Mouse (Mus musculus) gastrocnemius, adult 2 months (tissue): ENCODE measurements around the gene Akr7a5. TPM values are rescaled to one million over a fixed set of nuclear protein-coding genes. Genes with fewer than 3 reads are reported as not detected.

Experiments used
- DNase-seq: peaks from one replicate; pipeline ENCODE4 v3.0.0; 2022
- H3K27ac ChIP-seq: fragments of 200-600 bp; 2 replicates; pipeline ENCODE4 v1.8.1; 2022; ENCODE audit warnings: mild to moderate bottlenecking
- H3K4me3 ChIP-seq: fragments of 200-600 bp; 2 replicates; pipeline ENCODE4 v1.8.1; 2022; ENCODE audit warnings: mild to moderate bottlenecking, moderate library complexity
- CTCF ChIP-seq: fragments of 200-600 bp; IDR thresholded peaks from 2 replicates; pipeline ENCODE4 v1.8.1; 2022; ENCODE audit warnings: antibody characterized with exemption, mild to moderate bottlenecking, moderate library complexity
- intact Hi-C: fragments of 180-260 bp; cut with DNase I; formaldehyde crosslinking; loops from one replicate; pipeline ENCODE4 v1.15.1; 2025
- total RNA-seq, 2 experiments: library from RNA; stranded (reverse); gene quantifications; 2 replicates each; pipeline ENCODE4 v1.2.3; 2021

The Akr7a5 gene
- total RNA-seq, 2 experiments from 2014 or later = 31.2 to 34.7 TPM

DNA sequence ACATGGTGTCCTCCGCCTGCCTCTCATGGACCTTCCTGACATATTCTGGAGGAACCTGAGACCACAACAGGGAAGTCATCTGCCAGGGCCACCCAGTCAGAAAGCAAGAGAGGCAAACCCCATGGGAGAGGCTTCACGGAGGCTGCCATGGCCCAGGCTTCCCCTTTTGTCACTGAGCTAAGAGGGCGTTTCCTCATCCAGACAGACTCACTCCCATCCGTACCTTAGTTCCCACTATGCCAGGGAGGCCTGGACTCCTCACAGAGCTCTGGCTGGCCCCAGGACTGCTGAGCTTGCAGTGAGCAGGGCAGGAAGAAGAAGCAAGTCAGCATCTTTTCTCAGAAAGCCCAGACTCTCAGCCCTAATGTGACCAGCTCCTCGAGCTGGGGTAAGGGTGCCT, 2.6 kb upstream of the Akr7a5 start:
- intact Hi-C loops = no loop called here
- Histone ChIP-seq H3K27ac (no peak overlapping the region), H3K4me3 (no peak overlapping the region)
- TF ChIP-seq CTCF = no peak
- DNase-seq = peak; percentile 49

DNA sequence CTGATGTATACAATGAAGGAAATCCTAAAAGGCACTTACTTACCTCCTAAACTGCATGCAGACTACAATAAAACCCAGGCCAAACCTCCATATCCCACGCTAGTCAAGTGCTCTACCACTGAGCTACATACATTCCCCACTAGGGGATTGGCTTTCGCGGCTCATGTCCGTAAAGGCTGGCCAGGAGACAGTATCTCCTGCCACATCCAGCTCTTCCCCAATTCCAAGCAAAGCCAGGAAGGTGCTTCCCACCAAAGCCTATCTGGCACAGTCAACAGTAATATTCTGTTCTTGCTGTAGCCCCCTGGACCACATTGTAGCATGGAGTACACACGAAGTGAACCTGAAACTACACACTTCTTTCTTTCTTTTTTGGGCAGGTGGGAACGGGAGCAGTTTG, 893 bp upstream of the Akr7a5 start:
- Histone ChIP-seq H3K4me3 (peak overlapping the region; percentile 92), H3K27ac (no peak overlapping the region; the same call in 1 of the 2 replicates)
- intact Hi-C loops = no loop called here
- DNase-seq = no peak
- TF ChIP-seq CTCF = no peak

DNA sequence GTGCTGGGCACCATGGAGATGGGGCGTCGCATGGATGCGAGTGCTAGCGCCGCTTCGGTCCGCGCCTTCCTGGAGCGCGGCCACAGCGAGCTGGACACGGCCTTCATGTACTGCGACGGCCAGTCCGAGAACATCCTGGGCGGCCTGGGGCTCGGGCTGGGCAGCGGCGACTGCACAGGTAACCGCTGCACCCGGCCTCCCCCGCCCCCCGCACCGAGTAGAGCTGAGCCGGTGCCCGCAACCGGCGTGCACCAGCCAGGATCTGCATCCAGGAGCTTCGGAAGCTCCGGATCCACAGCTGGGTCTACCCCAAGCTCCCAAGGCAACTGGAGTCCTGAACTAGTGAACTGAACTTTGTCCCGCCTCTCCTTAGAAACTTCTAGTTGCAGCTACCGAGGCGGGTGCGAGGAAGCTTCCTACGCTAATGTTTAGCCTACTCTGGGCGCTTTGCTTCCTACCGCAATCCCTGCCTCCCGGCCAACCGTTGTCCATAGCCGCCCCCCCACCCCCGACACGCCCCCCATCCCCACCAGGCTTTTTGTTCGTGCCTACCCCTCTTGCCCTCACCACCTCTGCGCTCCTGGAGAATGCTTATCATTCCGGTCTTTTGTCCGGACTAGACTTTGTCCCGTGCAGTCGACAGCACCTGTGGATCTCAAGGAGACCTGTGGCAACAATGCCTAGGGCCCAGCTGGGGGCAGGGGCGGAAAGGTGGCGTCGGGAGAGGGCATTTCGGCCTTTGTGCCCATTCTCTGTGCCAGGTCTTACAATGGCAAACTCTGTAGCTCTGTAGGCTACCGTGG, 556 bp downstream of the Akr7a5 start:
- intact Hi-C loops = no loop called here
- H3K27ac ChIP-seq = peak overlapping the region; percentile 88
- no peak for DNase-seq
- TF ChIP-seq CTCF = 0 out of 2 replicates have a peak, but pooled peaks have one; percentile 4
- H3K4me3 ChIP-seq = peak overlapping the region; percentile 92

DNA sequence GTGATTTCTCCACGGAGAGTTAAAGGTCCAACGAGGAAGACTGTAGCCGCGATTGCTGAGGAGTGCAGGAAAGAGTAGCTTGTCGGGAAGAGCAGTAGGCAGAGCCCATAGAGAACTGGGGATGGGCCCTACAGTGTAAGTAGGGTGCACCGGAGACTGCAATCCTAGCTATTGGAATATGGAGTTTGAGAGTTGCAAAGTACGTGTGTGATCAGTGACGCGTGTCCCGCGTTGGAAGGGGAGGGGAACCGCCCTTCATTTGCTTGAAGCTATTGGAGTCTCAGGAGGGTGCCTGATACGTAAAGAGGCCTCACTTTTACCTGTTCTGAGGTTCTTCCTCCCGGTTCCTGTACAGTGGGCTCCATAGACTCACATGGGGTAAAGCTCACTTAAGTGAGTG, 1.2 kb downstream of the Akr7a5 start:
- DNase-seq = no peak
- no peak overlapping the region for H3K27ac ChIP-seq
- intact Hi-C loops = no loop called here
- TF ChIP-seq CTCF = no peak
- H3K4me3 ChIP-seq = peak overlapping the region; percentile 92

DNA sequence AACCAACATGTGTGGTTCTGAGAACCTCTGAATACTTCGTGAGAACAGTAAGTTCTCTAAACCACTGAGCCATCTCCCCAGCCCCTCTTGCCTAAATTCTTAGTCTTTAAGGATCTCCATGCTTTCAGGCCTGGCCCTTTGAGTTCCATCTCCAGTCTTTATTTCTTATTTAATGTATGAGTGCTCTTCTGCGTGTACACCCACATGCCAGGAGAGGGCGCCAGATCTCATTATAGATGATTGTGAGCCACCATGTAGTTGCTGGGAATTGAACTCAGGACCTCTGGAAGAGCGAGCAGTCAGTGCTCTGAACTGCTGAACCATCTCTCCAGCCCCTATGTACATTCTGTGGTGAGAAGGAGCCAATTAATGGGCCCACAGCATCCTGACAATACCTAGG, 2.1 kb downstream of the Akr7a5 start:
- DNase-seq = no peak
- peak; percentile 64 for TF ChIP-seq CTCF
- no peak overlapping the region for H3K27ac ChIP-seq
- intact Hi-C loops = no loop called here
- H3K4me3 ChIP-seq = no peak overlapping the region

DNA sequence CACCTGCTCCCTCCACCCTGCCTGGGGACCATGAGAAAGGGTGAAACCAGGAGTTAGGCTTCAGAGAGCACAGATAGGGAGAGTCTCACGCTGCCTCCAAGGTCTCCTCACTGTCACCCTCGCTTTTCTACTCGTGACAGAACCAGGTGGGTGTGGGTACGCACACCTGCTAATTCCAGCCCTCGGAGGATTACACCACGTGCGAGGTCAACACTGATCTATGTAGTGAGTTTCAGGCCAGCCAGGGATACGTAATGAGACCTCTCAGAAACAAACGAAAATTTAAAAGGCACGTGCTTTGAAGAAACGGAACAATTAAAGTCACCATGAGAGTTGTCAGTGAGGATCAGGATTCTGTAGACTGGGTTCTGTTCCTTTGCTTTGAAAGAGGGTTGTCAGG, 7.9 kb downstream of the Akr7a5 start:
- H3K27ac ChIP-seq = no peak overlapping the region
- no peak for DNase-seq
- intact Hi-C loops = no loop called here
- TF ChIP-seq CTCF = no peak
- no peak overlapping the region for H3K4me3 ChIP-seq

DNA sequence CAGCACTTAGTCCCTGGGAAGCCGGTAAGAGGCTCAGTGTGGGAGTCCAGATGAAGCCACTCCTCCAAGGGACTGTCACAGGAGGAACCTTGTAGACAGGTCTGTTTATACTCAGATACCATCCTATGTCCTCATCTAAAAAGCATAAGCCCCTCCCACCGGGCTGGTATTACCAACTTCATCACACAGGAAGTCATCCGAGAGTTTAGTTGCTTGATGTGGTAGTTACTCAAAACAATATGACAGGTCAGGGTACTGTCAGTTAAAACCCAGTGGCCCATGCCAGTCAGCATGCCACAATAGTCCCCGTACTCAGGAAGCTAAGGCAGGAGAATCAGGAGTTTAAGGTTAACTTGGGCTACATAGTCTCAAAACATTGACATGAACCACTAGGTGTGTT, 9.2 kb downstream of the Akr7a5 start:
- Histone ChIP-seq H3K27ac (no peak overlapping the region), H3K4me3 (no peak overlapping the region)
- DNase-seq = no peak
- TF ChIP-seq CTCF = no peak
- intact Hi-C loops = no loop called here

DNA sequence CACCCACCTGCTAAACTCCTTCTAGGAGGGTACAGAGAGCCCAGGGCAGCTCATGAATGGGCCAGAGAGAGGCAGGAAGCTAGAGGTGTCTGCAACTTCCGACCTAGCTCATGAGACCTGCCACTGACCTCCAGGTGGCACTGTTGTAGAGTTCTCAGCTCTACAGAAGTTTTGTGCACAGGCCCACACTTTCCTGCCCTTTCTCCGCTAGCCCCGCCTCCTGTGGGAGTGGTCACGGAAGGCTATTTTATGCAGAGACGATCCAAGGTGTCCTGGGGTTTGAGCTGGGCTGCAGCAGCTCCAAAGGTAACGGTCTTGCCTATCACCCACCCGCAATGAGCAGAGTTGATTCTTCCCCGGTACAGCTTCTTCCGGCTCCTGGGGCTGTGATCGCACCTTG, 20.1 kb downstream of the Akr7a5 start:
- Histone ChIP-seq H3K4me3 (peak overlapping the region; percentile 58), H3K27ac (no peak overlapping the region)
- intact Hi-C loops = no loop called here
- TF ChIP-seq CTCF = peak; percentile 68
- DNase-seq = peak; percentile 81

DNA sequence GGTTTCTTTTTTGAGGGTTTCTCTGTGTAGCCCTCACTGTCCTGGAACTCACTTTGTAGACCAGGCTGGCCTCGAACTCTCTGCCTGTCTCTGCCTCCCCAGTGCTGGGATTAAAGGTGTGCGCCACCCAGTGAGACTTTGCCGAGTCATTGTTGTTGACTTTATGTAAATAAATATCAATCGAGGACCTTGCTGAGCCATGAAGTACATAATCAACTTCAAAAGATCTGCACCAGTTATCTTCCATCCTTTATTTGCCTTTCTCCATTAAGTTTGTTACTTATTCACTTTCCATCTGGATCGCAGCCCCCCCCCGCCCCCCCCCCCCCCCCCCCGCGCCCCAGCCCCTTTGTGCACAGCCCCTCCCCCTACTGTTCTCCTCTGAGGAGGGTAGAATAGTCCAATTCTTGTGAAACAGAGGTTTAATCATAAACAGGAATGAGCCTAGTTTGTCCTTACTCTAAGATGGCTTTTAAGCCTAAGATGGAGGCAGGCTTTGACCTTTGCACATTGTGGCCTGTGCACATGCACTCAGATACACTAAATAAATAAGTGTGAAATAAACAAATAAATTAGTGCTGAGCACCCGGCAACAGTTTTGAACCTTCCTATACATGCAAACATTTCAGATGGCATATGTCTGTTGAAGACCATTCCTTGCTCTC, 24.2 kb downstream of the Akr7a5 start:
- no peak for DNase-seq
- H3K27ac ChIP-seq = no peak overlapping the region
- no peak overlapping the region for H3K4me3 ChIP-seq
- intact Hi-C loops = loop anchor here (2.0 to 5.0 kb wide), 2 partner anchors 42 to 247 kb away; no protein-coding TSS in a partner anchor
- TF ChIP-seq CTCF = no peak

DNA sequence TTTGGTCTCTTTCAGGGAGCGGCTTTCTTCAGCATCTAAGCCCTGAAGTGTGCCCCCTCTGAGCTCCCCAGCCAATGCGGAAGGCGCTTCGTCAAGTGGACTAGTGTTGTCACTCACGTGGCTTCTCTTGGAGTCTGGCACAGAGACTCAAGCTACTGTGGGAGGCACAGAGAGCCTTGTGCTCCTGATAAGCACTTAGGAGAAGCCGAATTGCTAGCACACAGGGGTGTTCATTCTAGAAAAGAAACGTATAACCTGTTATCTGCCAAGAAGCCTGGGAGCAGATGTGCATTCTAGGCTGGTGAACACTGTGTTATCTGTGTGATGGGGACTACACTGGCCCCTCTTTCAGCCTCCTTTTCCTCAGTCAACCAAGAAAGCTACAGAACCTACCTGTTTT, 25.0 kb downstream of the Akr7a5 start:
- H3K4me3 ChIP-seq = no peak overlapping the region
- intact Hi-C loops = loop anchor here (2.0 to 5.0 kb wide), 2 partner anchors 43 to 248 kb away; no protein-coding TSS in a partner anchor
- no peak for TF ChIP-seq CTCF
- DNase-seq = no peak
- H3K27ac ChIP-seq = no peak overlapping the region

DNA sequence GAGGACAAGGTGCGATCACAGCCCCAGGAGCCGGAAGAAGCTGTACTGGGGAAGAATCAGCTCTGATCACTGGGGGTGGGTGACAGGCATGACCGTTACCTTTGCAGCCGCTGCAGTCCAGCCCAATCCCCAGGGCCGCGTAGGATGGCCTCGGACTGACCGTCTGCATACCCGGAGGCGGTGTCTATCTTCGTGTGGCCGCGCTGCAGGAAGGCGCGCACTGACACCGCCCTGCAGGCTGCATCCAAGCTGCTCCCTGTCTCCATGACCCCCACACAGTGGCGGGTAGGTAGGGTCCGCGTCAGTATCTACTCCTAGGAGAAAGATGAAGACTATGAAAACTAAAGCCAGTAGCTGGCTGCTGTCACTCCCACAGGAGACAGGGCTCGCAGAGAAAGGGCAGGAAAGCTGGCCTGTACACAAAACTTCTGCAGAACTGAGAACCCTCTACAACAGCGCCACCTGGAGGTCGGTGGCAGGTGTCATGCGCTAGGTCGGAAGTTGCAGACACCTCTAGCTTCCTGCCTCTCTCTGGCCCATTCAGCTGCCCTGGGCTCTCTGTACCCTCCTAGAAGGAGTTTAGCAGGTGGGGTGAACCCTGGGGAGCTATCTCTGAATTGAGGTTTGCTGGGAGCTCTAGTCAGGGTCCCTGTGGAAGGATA, 26.4 kb downstream of the Akr7a5 start:
- peak; percentile 85 for DNase-seq
- Histone ChIP-seq H3K27ac (no peak overlapping the region), H3K4me3 (peak overlapping the region; percentile 57)

DNA sequence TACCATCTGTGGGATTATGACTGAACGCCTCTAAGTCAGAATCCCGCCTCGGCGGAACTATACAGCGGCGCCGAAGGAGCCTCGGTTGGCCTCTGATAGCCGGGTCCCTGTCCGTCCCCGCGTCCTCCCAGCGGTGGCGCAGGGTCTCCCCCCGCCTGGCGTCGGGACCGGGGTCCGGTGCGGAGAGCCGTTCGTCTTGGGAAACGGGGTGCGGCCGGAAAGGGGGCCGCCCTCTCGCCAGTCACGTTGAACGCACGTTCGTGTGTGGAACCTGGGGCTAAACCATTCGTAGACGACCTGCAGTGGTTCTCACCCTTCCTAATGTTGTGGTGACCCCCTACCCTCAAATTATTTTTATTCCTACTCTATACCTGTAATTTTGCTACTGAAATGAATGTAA, 27.6 kb downstream of the Akr7a5 start:
- intact Hi-C loops = loop anchor here (5.0 kb wide), 1 partner anchor 251 kb away; no protein-coding TSS in a partner anchor
- TF ChIP-seq CTCF = no peak
- Histone ChIP-seq H3K27ac (no peak overlapping the region), H3K4me3 (no peak overlapping the region)
- DNase-seq = no peak

More for the DNA sequence above, 26.4 kb downstream of the Akr7a5 start:
- intact Hi-C loops = loop anchor here (5.0 kb wide), 1 partner anchor 250 kb away; no protein-coding TSS in a partner anchor
- TF ChIP-seq CTCF = peak; percentile 79

DNA sequence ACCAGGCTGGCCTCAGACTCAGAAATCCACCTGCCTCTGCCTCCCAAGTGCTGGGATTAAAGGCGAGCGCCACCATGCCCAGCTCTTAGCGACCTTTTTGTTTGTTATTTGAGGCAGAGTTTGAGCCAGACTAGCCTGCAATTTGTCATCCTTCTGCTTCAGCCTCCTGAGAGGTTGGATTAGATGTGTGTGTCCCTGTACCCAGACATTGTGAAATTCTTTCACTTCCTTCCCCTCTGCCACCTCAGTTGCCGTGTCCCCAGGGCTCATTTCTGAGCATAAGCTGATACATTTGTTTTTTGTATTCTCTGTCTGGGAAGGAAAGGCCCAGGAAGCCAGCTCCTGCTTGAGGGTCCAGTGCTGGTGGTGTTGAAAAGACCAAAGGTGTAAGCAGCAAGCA, 30.3 kb downstream of the Akr7a5 start:
- intact Hi-C loops = no loop called here
- no peak for DNase-seq
- H3K4me3 ChIP-seq = no peak overlapping the region
- TF ChIP-seq CTCF = no peak
- H3K27ac ChIP-seq = no peak overlapping the region
